Mouse (Mus musculus): ENCODE results near the gene Hagh.

DNA sequence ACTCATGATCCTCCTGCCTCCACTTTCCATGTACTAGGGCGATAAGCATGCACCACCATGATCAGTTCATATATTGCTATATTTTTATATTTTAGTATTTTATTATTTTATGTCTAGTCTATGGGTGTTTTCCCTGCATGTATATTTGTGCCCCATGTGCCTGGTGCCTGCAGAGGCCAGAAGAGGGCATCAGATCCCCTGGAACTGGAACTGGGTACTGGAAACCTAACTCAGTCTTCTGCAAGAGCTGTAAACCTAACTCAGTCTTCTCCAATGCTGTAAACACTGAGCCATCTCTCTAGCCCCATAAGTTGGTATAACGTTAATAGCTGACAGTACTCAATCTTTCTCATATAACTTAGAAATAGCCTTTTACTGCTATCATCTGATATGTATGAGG is 2.7 kb downstream of the Hagh start:
- peak; percentile 24; the same call in 1 of the 2 replicates for TF ChIP-seq CTCF (IDR thresholded peaks at IDR 0.05; ENCODE audit: low read depth)
- TF ChIP-seq EP300 (IDR thresholded peaks at IDR 0.05; ENCODE audit: low read depth) = no peak

Data from heart, postnatal 0 days (tissue).